Mouse (Mus musculus): ENCODE results near the gene Myo1e. TPM values are rescaled to one million over a fixed set of nuclear protein-coding genes. Genes with fewer than 3 reads are reported as not detected.

Myo1e gene
- polyA plus RNA-seq, 1 experiment = 86.6 TPM

- H3K4me1 ChIP-seq (ENCODE audit: control insufficient read depth, insufficient read depth, low read length) = no peaks in the 10 kb centered on the region
- TF ChIP-seq CTCF (IDR thresholded peaks at IDR 0.05; ENCODE audit: low read depth, low read length) (no peak), POLR2A (IDR thresholded peaks at IDR 0.05; ENCODE audit: borderline replicate concordance, low read depth, low read length) (no peak)
- H3K4me3 ChIP-seq (ENCODE audit: insufficient read depth, low read length) = no peak overlapping the region
- no peak overlapping the region for H3K27ac ChIP-seq (ENCODE audit: insufficient read depth, low read depth, low read length)
These were observed 203.5 kb downstream of the Myo1e start for GRCm38 (mm10) chr9:70410668-70411067.

DNA sequence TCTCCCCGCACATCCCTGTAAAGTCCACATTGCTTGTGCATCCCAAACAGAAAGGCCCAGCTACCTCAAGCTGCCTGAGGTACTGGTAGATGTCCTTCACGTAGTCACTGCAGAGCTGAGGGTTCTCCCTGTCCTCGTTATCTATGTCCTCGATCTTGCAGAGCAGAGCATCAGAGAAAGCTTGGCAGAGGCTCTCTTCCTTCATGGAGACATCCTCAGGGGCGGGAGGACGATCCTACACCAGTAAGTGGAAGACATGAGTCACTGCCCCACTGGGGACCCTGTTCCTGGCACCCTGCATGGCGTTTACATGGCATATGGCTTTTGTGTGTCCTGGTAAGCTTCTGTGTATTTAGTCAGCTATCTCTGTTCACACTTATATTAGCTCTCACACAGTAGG lies 205.9 kb downstream of the Myo1e start:
- H3K27ac ChIP-seq (ENCODE audit: insufficient read depth, low read depth, low read length) = no peak overlapping the region
- no peaks in the 10 kb centered on the region for H3K4me1 ChIP-seq (ENCODE audit: control insufficient read depth, insufficient read depth, low read length)
- H3K4me3 ChIP-seq (ENCODE audit: insufficient read depth, low read length) = no peak overlapping the region
- TF ChIP-seq CTCF (IDR thresholded peaks at IDR 0.05; ENCODE audit: low read depth, low read length) (no peak), POLR2A (IDR thresholded peaks at IDR 0.05; ENCODE audit: borderline replicate concordance, low read depth, low read length) (no peak)

DNA sequence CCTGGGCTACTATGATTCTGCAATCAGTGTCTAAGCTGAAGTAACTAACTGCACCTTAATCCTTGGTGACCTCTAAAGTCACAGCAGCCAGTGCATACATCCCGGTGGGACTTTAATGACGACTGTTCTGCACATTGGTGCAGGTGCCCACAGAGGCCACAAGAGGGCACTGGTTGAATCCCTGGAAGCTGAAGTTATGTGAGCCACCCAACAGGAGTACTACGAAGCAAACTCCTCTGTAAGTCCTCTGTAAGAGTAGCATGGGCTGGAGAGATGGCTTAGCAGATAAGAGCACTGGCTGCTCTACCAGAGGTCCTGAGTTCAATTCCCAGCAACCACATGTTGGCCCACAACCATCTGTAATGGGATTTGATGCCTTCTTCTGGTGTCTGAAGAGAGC lies 209.3 kb downstream of the Myo1e start:
- Histone ChIP-seq H3K4me1 (ENCODE audit: control insufficient read depth, insufficient read depth, low read length) (no peaks in the 10 kb centered on the region; the same call in 1 of the 2 replicates), H3K4me3 (ENCODE audit: insufficient read depth, low read length) (no peak overlapping the region), H3K27ac (ENCODE audit: insufficient read depth, low read depth, low read length) (no peak overlapping the region)
- TF ChIP-seq POLR2A (IDR thresholded peaks at IDR 0.05; ENCODE audit: borderline replicate concordance, low read depth, low read length) = no peak
- TF ChIP-seq CTCF (IDR thresholded peaks at IDR 0.05; ENCODE audit: low read depth, low read length) = peak; percentile 40

DNA sequence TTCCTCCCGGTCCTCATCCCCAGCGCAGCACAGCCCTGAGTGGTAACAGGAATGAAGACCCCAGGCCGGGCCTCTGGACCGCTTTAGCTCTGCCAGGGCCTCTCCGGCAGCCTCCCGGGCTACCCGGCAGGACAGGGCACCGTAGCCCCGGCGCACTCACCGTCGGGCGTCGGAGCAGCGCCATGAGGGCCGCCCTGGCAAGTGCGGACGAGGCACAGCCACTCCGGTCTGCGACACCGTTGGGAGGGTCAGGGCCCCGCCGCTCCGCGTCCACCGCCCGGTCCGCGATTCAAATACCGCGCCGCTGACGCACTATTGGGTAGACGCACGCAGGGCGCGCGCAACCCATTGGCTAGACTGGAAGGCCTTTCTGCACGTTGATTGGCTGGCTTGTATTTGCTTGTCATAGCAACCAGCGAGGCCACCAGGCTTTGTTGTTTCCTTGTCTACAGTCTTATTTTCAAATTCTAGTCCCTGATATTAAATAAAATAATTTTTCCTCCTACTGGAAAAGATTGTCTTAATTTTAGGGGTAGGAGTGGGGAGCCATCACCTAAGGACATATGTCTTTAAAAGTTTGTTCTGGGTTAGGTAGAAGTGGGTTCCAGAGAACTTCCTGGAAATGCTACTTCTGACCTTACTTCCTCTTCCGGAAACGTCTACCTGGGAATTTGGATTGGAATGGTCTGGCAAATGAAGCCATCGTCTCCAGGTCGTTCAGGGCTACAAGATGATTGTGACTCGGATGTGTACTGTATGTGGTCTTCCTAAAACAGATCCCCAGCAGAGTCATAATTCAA lies 214.3 kb downstream of the Myo1e start, which contains the start of gene Ccnb2:
Ccnb2 (minus strand) TSS at position 291 of the 800 bp plus-strand sequence.
- TF ChIP-seq CTCF (IDR thresholded peaks at IDR 0.05; ENCODE audit: low read depth, low read length) (no peak), POLR2A (IDR thresholded peaks at IDR 0.05; ENCODE audit: borderline replicate concordance, low read depth, low read length) (no peak)
- peak within 1 kb of the TSS; percentile 78 for H3K4me3 ChIP-seq (ENCODE audit: insufficient read depth, low read length)
- no peaks in the 10 kb centered on the region; the same call in 1 of the 2 replicates for H3K4me1 ChIP-seq (ENCODE audit: control insufficient read depth, insufficient read depth, low read length)
- no peak within 1 kb of the TSS for H3K27ac ChIP-seq (ENCODE audit: insufficient read depth, low read depth, low read length)

DNA sequence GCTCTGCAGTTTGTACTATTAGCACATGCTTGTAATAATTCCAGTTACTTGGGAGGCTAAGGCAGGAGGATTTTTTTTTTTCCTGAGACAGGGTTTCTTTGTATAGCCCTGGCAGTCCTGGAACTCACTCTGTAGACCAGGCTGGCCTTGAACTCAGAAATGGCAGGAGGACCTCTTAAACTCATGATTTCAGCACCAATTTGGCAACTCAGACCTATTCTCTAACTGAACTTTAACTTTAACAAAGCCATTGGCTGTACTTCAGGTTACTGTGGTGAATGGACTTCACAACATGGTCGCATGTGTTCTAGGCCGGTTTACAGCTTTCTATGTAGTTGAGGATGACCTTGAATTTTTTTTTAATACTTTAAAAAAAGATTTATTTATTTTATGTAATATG lies 215.5 kb downstream of the Myo1e start:
- Histone ChIP-seq H3K4me3 (ENCODE audit: insufficient read depth, low read length) (no peak overlapping the region), H3K4me1 (ENCODE audit: control insufficient read depth, insufficient read depth, low read length) (no peaks in the 10 kb centered on the region; the same call in 1 of the 2 replicates), H3K27ac (ENCODE audit: insufficient read depth, low read depth, low read length) (no peak overlapping the region)
- TF ChIP-seq CTCF (IDR thresholded peaks at IDR 0.05; ENCODE audit: low read depth, low read length) = no peak
- no peak for TF ChIP-seq POLR2A (IDR thresholded peaks at IDR 0.05; ENCODE audit: borderline replicate concordance, low read depth, low read length)

- Histone ChIP-seq H3K27ac (ENCODE audit: insufficient read depth, low read depth, low read length) (no peak overlapping the region), H3K4me3 (ENCODE audit: insufficient read depth, low read length) (no peak overlapping the region), H3K4me1 (ENCODE audit: control insufficient read depth, insufficient read depth, low read length) (peaks cover 4% of the 10 kb centered on the region)
- TF ChIP-seq POLR2A (IDR thresholded peaks at IDR 0.05; ENCODE audit: borderline replicate concordance, low read depth, low read length) (no peak), CTCF (IDR thresholded peaks at IDR 0.05; ENCODE audit: low read depth, low read length) (no peak)
These were observed 232.8 kb downstream of the Myo1e start for GRCm38 (mm10) chr9:70439959-70440358.

- Histone ChIP-seq H3K4me1 (ENCODE audit: control insufficient read depth, insufficient read depth, low read length) (no peaks in the 10 kb centered on the region; the same call in 1 of the 2 replicates), H3K4me3 (ENCODE audit: insufficient read depth, low read length) (no peak overlapping the region), H3K27ac (ENCODE audit: insufficient read depth, low read depth, low read length) (no peak overlapping the region)
- no peak for TF ChIP-seq CTCF (IDR thresholded peaks at IDR 0.05; ENCODE audit: low read depth, low read length)
These were observed 241.9 kb downstream of the Myo1e start for GRCm38 (mm10) chr9:70449072-70449471.

Other genes with a start within 250 kb of the Myo1e start
- gene Bnip2, start 217.9 kb upstream of the Myo1e start, polyA plus RNA-seq (2012; ENCODE audit: insufficient read depth, insufficient read length, missing spikeins) = 194 and 196 TPM in 2 replicates
- 93.9 and 104 TPM in 2 replicates for gene Gtf2a2, start 194.8 kb upstream of the Myo1e start, polyA plus RNA-seq (2012; ENCODE audit: insufficient read depth, insufficient read length, missing spikeins)
- gene Gcnt3, start 169.3 kb upstream of the Myo1e start, polyA plus RNA-seq (2012; ENCODE audit: insufficient read depth, insufficient read length, missing spikeins) = not detected in 2 replicates
- 0.21 TPM in 1 of 2 replicates, not detected in the other for gene Fam81a, start 64.8 kb upstream of the Myo1e start, polyA plus RNA-seq (2012; ENCODE audit: insufficient read depth, insufficient read length, missing spikeins)
- 60.0 and 61.3 TPM in 2 replicates for gene Ccnb2, start 214.2 kb downstream of the Myo1e start, polyA plus RNA-seq (2012; ENCODE audit: insufficient read depth, insufficient read length, missing spikeins)

All from bone marrow macrophage, adult 2 months (primary cell).